Mouse (Mus musculus) kidney, embryonic 16.5 days (tissue): ENCODE measurements at regions not wholly inside any gene's neighbourhood (a gene's known extent, or its start where the extent isn't known, plus 50 kb on each side); places are given as distances from the start of the nearest gene placed in this dataset.
A peak's percentile ranks its signal among the peaks of the same experiment; 100 is the strongest.

Experiments used
- ATAC-seq: fragments of 200-750 bp; cut with Nextera tagmentation; 2 replicates; pipeline ENCODE4 v1.8.0; 2017; ENCODE audit warnings: moderate TSS enrichment; ENCODE audit not compliant: low FRiP score, low TSS enrichment
- H3K27ac ChIP-seq: fragments of 300-500 bp; sonication (generic); 2 replicates; pipeline ENCODE4 v1.5.1; 2014; ENCODE audit warnings: low read length
- H3K27me3 ChIP-seq: fragments of 300-500 bp; sonication (generic); 2 replicates; pipeline ENCODE4 v1.6.1; 2014; ENCODE audit warnings: low read length, control low read depth, mixed read lengths; ENCODE audit not compliant: insufficient read depth
- H3K36me3 ChIP-seq: fragments of 300-500 bp; sonication (generic); 2 replicates; pipeline ENCODE4 v1.6.1; 2014; ENCODE audit warnings: low read length, control low read depth, mixed read lengths; ENCODE audit not compliant: insufficient read depth
- H3K4me1 ChIP-seq: fragments of 300-500 bp; sonication (generic); 2 replicates; pipeline ENCODE4 v1.6.1; 2014; ENCODE audit warnings: low read length, control low read depth, mixed read lengths; ENCODE audit not compliant: insufficient read depth
- H3K4me2 ChIP-seq: fragments of 300-500 bp; sonication (generic); replicated peaks from 2 replicates; pipeline ENCODE4 v1.6.1; 2014; ENCODE audit warnings: low read depth, low read length
- H3K4me3 ChIP-seq: fragments of 300-500 bp; sonication (generic); 2 replicates; pipeline ENCODE4 v1.5.1; 2014; ENCODE audit warnings: mild to moderate bottlenecking, low read length
- H3K9ac ChIP-seq: fragments of 300-500 bp; sonication (generic); replicated peaks from 2 replicates; pipeline ENCODE4 v1.6.1; 2014; ENCODE audit warnings: low read length
- H3K9me3 ChIP-seq: fragments of 300-500 bp; sonication (generic); 2 replicates; pipeline ENCODE4 v1.6.1; 2016; ENCODE audit warnings: low read length, control low read depth
- WGBS: fragments of 180-500 bp; shearing (Covaris S2); extraction: QIAGEN DNeasy Blood & Tissue Kit; methylation state at CpG from one replicate; pipeline ENCODE4 v1.1.7; 2014; 5-methylcytosine and 5-hydroxymethylcytosine counted together

GRCm38 (mm10) chr2:158937948-158938565 is 143.4 kb downstream of the Dhx35 start:
- Histone ChIP-seq H3K9me3 (peaks cover 3% of the 10 kb centered on the region; the same call in 1 of the 2 replicates), H3K4me3 (no peak overlapping the region), H3K4me2 (no peak overlapping the region), H3K9ac (no peak overlapping the region), H3K36me3 (no peaks in the 10 kb centered on the region), H3K27me3 (no peaks in the 10 kb centered on the region), H3K27ac (no peak overlapping the region), H3K4me1 (no peaks in the 10 kb centered on the region)
- no peak for ATAC-seq
- WGBS, result 80% methylated on average over 2 of the region's 2 CpGs

DNA sequence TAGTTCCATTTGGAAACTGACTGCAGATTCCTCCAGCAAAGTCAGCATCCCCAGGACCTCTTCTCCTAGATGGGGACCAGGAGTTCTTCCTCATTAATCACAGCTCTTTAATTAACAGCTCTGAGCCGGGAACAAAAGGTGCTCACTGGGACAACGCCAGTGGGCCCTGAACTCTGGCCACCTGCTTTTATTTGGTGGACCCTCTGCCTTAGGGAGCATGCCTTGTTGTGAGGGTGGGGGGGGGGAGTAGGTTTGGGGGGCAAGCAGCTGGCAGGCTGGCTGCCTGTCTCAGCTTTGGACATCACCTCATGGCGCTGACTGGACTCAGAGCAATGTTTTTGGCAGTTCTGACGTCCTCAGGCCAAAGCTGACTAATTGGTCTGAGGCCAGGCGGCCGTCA is 154.8 kb downstream of the Dhx35 start:
- Histone ChIP-seq H3K9ac (no peak overlapping the region), H3K9me3 (no peaks in the 10 kb centered on the region), H3K27ac (no peak overlapping the region), H3K4me3 (no peak overlapping the region), H3K4me1 (no peaks in the 10 kb centered on the region), H3K4me2 (no peak overlapping the region), H3K36me3 (no peaks in the 10 kb centered on the region), H3K27me3 (no peaks in the 10 kb centered on the region)
- ATAC-seq, result no peak
- 47% methylated on average over 6 of the region's 6 CpGs for whole genome bisulfite sequencing

- Histone ChIP-seq H3K27me3 (no peaks in the 10 kb centered on the region), H3K4me1 (no peaks in the 10 kb centered on the region), H3K9ac (no peak overlapping the region), H3K4me3 (no peak overlapping the region), H3K36me3 (no peaks in the 10 kb centered on the region), H3K4me2 (no peak overlapping the region), H3K27ac (no peak overlapping the region), H3K9me3 (no peaks in the 10 kb centered on the region)
- 32% methylated on average over 3 of the region's 3 CpGs for WGBS
- no peak for ATAC-seq
Measured at GRCm38 (mm10) chr2:158951061-158951460, 156.5 kb downstream of the Dhx35 start.

GRCm38 (mm10) chr2:158956888-158957287 is 162.3 kb downstream of the Dhx35 start:
- no peak overlapping the region for H3K27ac ChIP-seq
- no peaks in the 10 kb centered on the region for H3K9me3 ChIP-seq
- no peaks in the 10 kb centered on the region for H3K36me3 ChIP-seq
- H3K4me1 ChIP-seq, result no peaks in the 10 kb centered on the region
- no peak overlapping the region for H3K4me3 ChIP-seq
- 15% methylated on average over 11 of the region's 11 CpGs for WGBS
- no peak overlapping the region for H3K9ac ChIP-seq
- H3K4me2 ChIP-seq, result no peak overlapping the region
- ATAC-seq, result no peak
- no peaks in the 10 kb centered on the region for H3K27me3 ChIP-seq

DNA sequence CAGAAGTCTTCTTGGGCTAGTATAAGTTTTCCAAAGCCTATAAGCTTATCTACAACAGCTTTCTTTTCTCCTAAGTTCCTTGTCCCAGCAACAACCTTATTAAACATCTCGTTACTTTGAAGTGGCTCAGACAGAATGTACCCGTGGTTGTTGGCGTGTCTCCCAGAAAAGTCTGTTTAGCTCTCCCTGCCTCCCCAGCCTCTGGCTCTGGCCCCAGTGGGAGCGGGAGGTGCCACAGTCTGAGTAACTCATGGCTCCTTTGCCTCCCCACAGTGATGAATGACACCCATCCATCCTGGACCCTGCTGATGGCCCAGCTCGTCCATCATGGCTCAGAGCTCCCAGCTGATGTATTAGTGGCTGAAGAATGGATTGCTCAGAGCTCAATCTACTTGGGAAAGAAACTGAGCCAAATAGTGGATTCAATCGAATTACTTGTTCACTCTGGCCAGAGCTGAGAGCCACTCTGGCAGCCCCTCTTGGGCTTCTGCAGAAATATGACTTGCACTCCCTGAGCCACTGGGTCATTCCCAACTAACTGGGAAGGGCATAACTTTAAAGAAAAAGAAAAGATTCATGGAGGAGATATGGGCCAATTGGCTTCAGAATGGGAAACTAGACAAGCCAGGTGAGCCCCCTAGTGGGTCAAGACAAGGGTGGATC is 170.5 kb downstream of the Dhx35 start:
- Histone ChIP-seq H3K9me3 (no peaks in the 10 kb centered on the region), H3K27me3 (no peaks in the 10 kb centered on the region), H3K36me3 (no peaks in the 10 kb centered on the region), H3K27ac (no peak overlapping the region), H3K4me2 (no peak overlapping the region), H3K4me1 (no peaks in the 10 kb centered on the region), H3K4me3 (no peak overlapping the region), H3K9ac (no peak overlapping the region)
- 68% methylated on average over 6 of the region's 6 CpGs for WGBS
- ATAC-seq, result no peak

- no peaks in the 10 kb centered on the region for H3K4me1 ChIP-seq
- H3K4me2 ChIP-seq, result no peak overlapping the region
- no peak overlapping the region for H3K9ac ChIP-seq
- no peak overlapping the region for H3K4me3 ChIP-seq
- no peaks in the 10 kb centered on the region for H3K36me3 ChIP-seq
- ATAC-seq, result no peak
- H3K27ac ChIP-seq, result no peak overlapping the region
- WGBS, result 38% methylated on average over 2 of the region's 2 CpGs
- H3K27me3 ChIP-seq, result no peaks in the 10 kb centered on the region
- no peaks in the 10 kb centered on the region for H3K9me3 ChIP-seq
Measured at GRCm38 (mm10) chr2:158972178-158972577, 177.6 kb downstream of the Dhx35 start.

- Histone ChIP-seq H3K9me3 (no peaks in the 10 kb centered on the region), H3K9ac (no peak overlapping the region), H3K27me3 (no peaks in the 10 kb centered on the region), H3K27ac (no peak overlapping the region), H3K4me2 (no peak overlapping the region), H3K4me3 (no peak overlapping the region), H3K36me3 (no peaks in the 10 kb centered on the region), H3K4me1 (no peaks in the 10 kb centered on the region)
- no peak for ATAC-seq
- WGBS, result 75% methylated on average over 17 of the region's 17 CpGs
Measured at GRCm38 (mm10) chr2:158985529-158986148, 191.0 kb downstream of the Dhx35 start.

DNA sequence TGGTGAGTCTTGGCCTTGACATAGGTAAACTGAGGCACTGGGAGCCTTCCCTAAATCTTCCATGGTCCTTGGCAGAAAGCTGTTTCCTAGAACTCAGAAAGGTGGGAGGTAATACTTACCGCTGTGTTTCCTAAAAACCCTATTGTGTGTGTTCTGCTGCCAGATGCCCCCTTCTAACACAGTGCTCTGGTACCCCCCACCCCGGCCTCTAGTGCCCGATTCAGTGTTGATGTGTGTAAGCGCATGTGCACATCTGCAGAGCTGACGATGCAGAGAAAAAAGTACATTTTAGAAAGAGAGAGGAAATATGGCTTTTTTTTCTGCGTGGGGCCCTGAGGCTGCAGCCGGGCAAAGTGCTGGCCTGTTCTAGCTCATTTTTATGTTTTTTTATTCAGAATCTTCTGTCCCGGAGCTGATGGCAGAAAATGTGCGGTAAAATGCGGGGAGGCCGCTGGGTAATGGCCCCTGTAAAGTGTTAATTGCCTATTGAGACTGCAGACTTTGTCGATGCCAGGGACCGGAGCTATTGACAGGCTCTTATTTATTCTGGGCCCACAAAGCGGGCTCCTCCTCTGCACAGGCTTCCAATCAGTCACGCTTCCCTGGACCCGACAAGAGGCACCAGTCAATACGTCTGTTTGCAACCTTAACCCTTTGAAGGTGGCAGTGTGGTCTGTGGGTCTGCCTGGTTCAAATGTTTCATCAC is 208.0 kb downstream of the Dhx35 start:
- WGBS, result 16% methylated on average over 17 of the region's 17 CpGs
- H3K27ac ChIP-seq, result no peak overlapping the region

DNA sequence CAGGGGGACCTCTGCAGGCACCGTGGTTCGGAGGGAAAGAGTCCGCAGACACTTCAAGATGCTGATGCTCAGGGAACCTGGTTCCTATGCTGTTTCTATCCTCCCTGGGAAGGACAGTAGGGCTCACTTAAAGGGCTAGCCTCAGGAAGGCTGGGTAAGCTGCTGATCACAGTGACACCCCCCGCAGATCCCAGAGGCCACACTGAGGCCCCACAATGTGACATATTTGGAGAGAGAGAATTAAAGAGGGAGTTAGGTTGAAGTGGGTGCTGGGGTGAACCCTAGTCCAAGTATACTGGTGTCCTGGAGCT is 208.5 kb downstream of the Dhx35 start:
- H3K4me2 ChIP-seq, result no peak overlapping the region; the same call in 1 of the 2 replicates
- H3K27me3 ChIP-seq, result no peaks in the 10 kb centered on the region
- WGBS, result 45% methylated on average over 4 of the region's 4 CpGs
- peaks cover 6% of the 10 kb centered on the region; the same call in 1 of the 2 replicates for H3K4me1 ChIP-seq
- H3K4me3 ChIP-seq, result no peak overlapping the region
- no peak for ATAC-seq
- no peak overlapping the region for H3K27ac ChIP-seq
- H3K9ac ChIP-seq, result no peak overlapping the region
- H3K36me3 ChIP-seq, result no peaks in the 10 kb centered on the region
- H3K9me3 ChIP-seq, result no peaks in the 10 kb centered on the region

More for the DNA sequence above, 208.0 kb downstream of the Dhx35 start:
- H3K9me3 ChIP-seq, result no peaks in the 10 kb centered on the region
- ATAC-seq, result no peak
- no peak overlapping the region for H3K4me3 ChIP-seq
- peak overlapping the region; percentile 33 for H3K4me2 ChIP-seq
- no peaks in the 10 kb centered on the region for H3K36me3 ChIP-seq
- peaks cover 6% of the 10 kb centered on the region; the same call in 1 of the 2 replicates for H3K4me1 ChIP-seq
- H3K9ac ChIP-seq, result no peak overlapping the region
- no peaks in the 10 kb centered on the region for H3K27me3 ChIP-seq

GRCm38 (mm10) chr2:159004417-159004816 is 209.8 kb downstream of the Dhx35 start:
- Histone ChIP-seq H3K9ac (no peak overlapping the region), H3K36me3 (no peaks in the 10 kb centered on the region), H3K27ac (no peak overlapping the region), H3K9me3 (no peaks in the 10 kb centered on the region), H3K4me2 (no peak overlapping the region), H3K27me3 (no peaks in the 10 kb centered on the region), H3K4me3 (no peak overlapping the region), H3K4me1 (peaks cover 6% of the 10 kb centered on the region; the same call in 1 of the 2 replicates)
- WGBS, result 57% methylated on average over 9 of the region's 9 CpGs
- ATAC-seq, result no peak
